Mouse (Mus musculus): Measurements from ENCODE around the gene Hcn1. TPM values are rescaled to one million over a fixed set of nuclear protein-coding genes. Genes with fewer than 3 reads are reported as not detected.
"Not testable (repeated sequence)": the region's sequence is repeated elsewhere in the genome, so short reads cannot be mapped to it uniquely, and the experiment has no call there.

The Hcn1 gene
- polyA plus RNA-seq, 1 experiment from 2014 or later = 0.67 TPM

- not testable (repeated sequence) for H3K27ac ChIP-seq (ENCODE audit: low read length); H3K36me3 ChIP-seq (ENCODE audit: control insufficient read depth, insufficient read depth); H3K27me3 ChIP-seq (replicated peaks; ENCODE audit: control insufficient read depth, insufficient read depth, low read length); ATAC-seq; H3K9me3 ChIP-seq (ENCODE audit: control insufficient read depth, low read length); H3K4me2 ChIP-seq (ENCODE audit: low read length); H3K4me3 ChIP-seq (replicated peaks; ENCODE audit: low read length); H3K9ac ChIP-seq (replicated peaks; ENCODE audit: low read depth, low read length); H3K4me1 ChIP-seq (replicated peaks; ENCODE audit: control insufficient read depth, insufficient read depth, low read length)
Measured at GRCm38 (mm10) chr13:118022891-118023290, 420.8 kb downstream of the Hcn1 start.

- no peaks in the 10 kb centered on the region for H3K4me1 ChIP-seq (replicated peaks; ENCODE audit: control insufficient read depth, insufficient read depth, low read length)
- 88% methylated on average over 5 of the region's 5 CpGs for WGBS
- ATAC-seq = no peak
- no peak overlapping the region for H3K9ac ChIP-seq (replicated peaks; ENCODE audit: low read depth, low read length)
- H3K4me3 ChIP-seq (replicated peaks; ENCODE audit: low read length) = no peak overlapping the region
- no peak overlapping the region for H3K4me2 ChIP-seq (ENCODE audit: low read length)
- no peaks in the 10 kb centered on the region for H3K27me3 ChIP-seq (replicated peaks; ENCODE audit: control insufficient read depth, insufficient read depth, low read length)
- H3K36me3 ChIP-seq (ENCODE audit: control insufficient read depth, insufficient read depth) = no peaks in the 10 kb centered on the region
- H3K9me3 ChIP-seq (ENCODE audit: control insufficient read depth, low read length) = no peaks in the 10 kb centered on the region
- no peak overlapping the region for H3K27ac ChIP-seq (ENCODE audit: low read length)
Measured at GRCm38 (mm10) chr13:118023381-118023780, 421.3 kb downstream of the Hcn1 start.

GRCm38 (mm10) chr13:118026510-118026909 lies 424.4 kb downstream of the Hcn1 start:
- Histone ChIP-seq H3K27me3 (replicated peaks; ENCODE audit: control insufficient read depth, insufficient read depth, low read length) (no peaks in the 10 kb centered on the region), H3K4me1 (replicated peaks; ENCODE audit: control insufficient read depth, insufficient read depth, low read length) (no peaks in the 10 kb centered on the region), H3K4me2 (ENCODE audit: low read length) (no peak overlapping the region), H3K27ac (ENCODE audit: low read length) (no peak overlapping the region), H3K9ac (replicated peaks; ENCODE audit: low read depth, low read length) (no peak overlapping the region), H3K9me3 (ENCODE audit: control insufficient read depth, low read length) (no peaks in the 10 kb centered on the region), H3K36me3 (ENCODE audit: control insufficient read depth, insufficient read depth) (no peaks in the 10 kb centered on the region), H3K4me3 (replicated peaks; ENCODE audit: low read length) (no peak overlapping the region)
- 90% methylated on average over 2 of the region's 2 CpGs for WGBS
- ATAC-seq = no peak

GRCm38 (mm10) chr13:118027868-118028267 lies 425.7 kb downstream of the Hcn1 start:
- Histone ChIP-seq H3K27ac (ENCODE audit: low read length) (no peak overlapping the region), H3K4me1 (replicated peaks; ENCODE audit: control insufficient read depth, insufficient read depth, low read length) (no peaks in the 10 kb centered on the region), H3K4me2 (ENCODE audit: low read length) (no peak overlapping the region), H3K36me3 (ENCODE audit: control insufficient read depth, insufficient read depth) (no peaks in the 10 kb centered on the region), H3K4me3 (replicated peaks; ENCODE audit: low read length) (no peak overlapping the region), H3K9me3 (ENCODE audit: control insufficient read depth, low read length) (no peaks in the 10 kb centered on the region), H3K9ac (replicated peaks; ENCODE audit: low read depth, low read length) (no peak overlapping the region), H3K27me3 (replicated peaks; ENCODE audit: control insufficient read depth, insufficient read depth, low read length) (no peaks in the 10 kb centered on the region)
- no peak for ATAC-seq
- 46% methylated on average over 3 of the region's 3 CpGs for WGBS

- Histone ChIP-seq H3K4me3 (replicated peaks; ENCODE audit: low read length) (no peak overlapping the region), H3K4me1 (replicated peaks; ENCODE audit: control insufficient read depth, insufficient read depth, low read length) (no peaks in the 10 kb centered on the region)
Measured at GRCm38 (mm10) chr13:118028662-118029061, 426.5 kb downstream of the Hcn1 start.

GRCm38 (mm10) chr13:118029579-118029978 lies 427.5 kb downstream of the Hcn1 start:
- H3K4me1 ChIP-seq (replicated peaks; ENCODE audit: control insufficient read depth, insufficient read depth, low read length) = no peaks in the 10 kb centered on the region
- H3K4me2 ChIP-seq (ENCODE audit: low read length) = no peak overlapping the region
- H3K36me3 ChIP-seq (ENCODE audit: control insufficient read depth, insufficient read depth) = no peaks in the 10 kb centered on the region
- H3K27me3 ChIP-seq (replicated peaks; ENCODE audit: control insufficient read depth, insufficient read depth, low read length) = no peaks in the 10 kb centered on the region
- no peak overlapping the region for H3K27ac ChIP-seq (ENCODE audit: low read length)
- no peak for ATAC-seq
- no peak overlapping the region for H3K4me3 ChIP-seq (replicated peaks; ENCODE audit: low read length)
- 70% methylated on average over 3 of the region's 3 CpGs for WGBS
- H3K9me3 ChIP-seq (ENCODE audit: control insufficient read depth, low read length) = no peaks in the 10 kb centered on the region
- no peak overlapping the region for H3K9ac ChIP-seq (replicated peaks; ENCODE audit: low read depth, low read length)

More at GRCm38 (mm10) chr13:118028662-118029061, 426.5 kb downstream of the Hcn1 start:
- Histone ChIP-seq H3K4me2 (ENCODE audit: low read length) (no peak overlapping the region), H3K36me3 (ENCODE audit: control insufficient read depth, insufficient read depth) (no peaks in the 10 kb centered on the region), H3K9me3 (ENCODE audit: control insufficient read depth, low read length) (no peaks in the 10 kb centered on the region), H3K27ac (ENCODE audit: low read length) (no peak overlapping the region), H3K27me3 (replicated peaks; ENCODE audit: control insufficient read depth, insufficient read depth, low read length) (no peaks in the 10 kb centered on the region), H3K9ac (replicated peaks; ENCODE audit: low read depth, low read length) (no peak overlapping the region)
- ATAC-seq = peak; percentile 43; the same call in 1 of the 2 replicates
- whole genome bisulfite sequencing = 61% methylated on average over 4 of the region's 4 CpGs

- Histone ChIP-seq H3K36me3 (ENCODE audit: control insufficient read depth, insufficient read depth) (no peaks in the 10 kb centered on the region), H3K9me3 (ENCODE audit: control insufficient read depth, low read length) (no peaks in the 10 kb centered on the region), H3K4me2 (ENCODE audit: low read length) (no peak overlapping the region), H3K9ac (replicated peaks; ENCODE audit: low read depth, low read length) (no peak overlapping the region), H3K27ac (ENCODE audit: low read length) (no peak overlapping the region), H3K4me3 (replicated peaks; ENCODE audit: low read length) (no peak overlapping the region), H3K4me1 (replicated peaks; ENCODE audit: control insufficient read depth, insufficient read depth, low read length) (no peaks in the 10 kb centered on the region), H3K27me3 (replicated peaks; ENCODE audit: control insufficient read depth, insufficient read depth, low read length) (no peaks in the 10 kb centered on the region)
- 66% methylated on average over 5 of the region's 5 CpGs for WGBS
- no peak for ATAC-seq
Measured at GRCm38 (mm10) chr13:118035598-118035997, 433.5 kb downstream of the Hcn1 start.

Data from forebrain, embryonic 16.5 days (tissue).